Mouse (Mus musculus) kidney, adult 2 months (tissue): ENCODE results near the gene Tceal7. TPM values are rescaled to one million over a fixed set of nuclear protein-coding genes. Genes with fewer than 3 reads are reported as not detected.

Source experiments
- DNase-seq: peaks from one replicate; pipeline ENCODE4 v3.0.0; 2021
- H3K27ac ChIP-seq: fragments of 200-500 bp; 2 replicates; pipeline ENCODE4 v1.5.1; 2012; ENCODE audit warnings: low read depth, low read length, control low read depth, inconsistent platforms; ENCODE audit not compliant: insufficient read depth
- H3K27me3 ChIP-seq: fragments of 200-500 bp; replicated peaks from 2 replicates; pipeline ENCODE4 v1.6.1; 2012; ENCODE audit warnings: mild to moderate bottlenecking, moderate library complexity, low read length, inconsistent platforms; ENCODE audit not compliant: control insufficient read depth, insufficient read depth
- H3K36me3 ChIP-seq: fragments of 200-500 bp; 2 replicates; pipeline ENCODE4 v1.6.1; 2012; ENCODE audit warnings: mild to moderate bottlenecking, moderate library complexity, low read length, inconsistent platforms; ENCODE audit not compliant: control insufficient read depth, insufficient read depth
- H3K4me1 ChIP-seq: fragments of 200-500 bp; 2 replicates; pipeline ENCODE4 v1.6.1; 2011; ENCODE audit warnings: low read length; ENCODE audit not compliant: control insufficient read depth, insufficient read depth
- H3K4me3 ChIP-seq: fragments of 200-500 bp; 2 replicates; pipeline ENCODE4 v1.5.1; 2011; ENCODE audit warnings: mild to moderate bottlenecking, low read depth, low read length, control low read depth; ENCODE audit not compliant: insufficient read depth
- CTCF ChIP-seq: fragments of 200-500 bp; conservative IDR thresholded peaks from 2 replicates; pipeline ENCODE4 v1.5.1; 2011; ENCODE audit warnings: low read depth, mild to moderate bottlenecking, control low read depth, low read length, moderate library complexity, mixed read lengths; ENCODE audit not compliant: insufficient read depth, insufficient read length
- POLR2A ChIP-seq: fragments of 200-500 bp; IDR thresholded peaks from one replicate; pipeline ENCODE4 v1.6.1; 2011; ENCODE audit warnings: low read depth, low read length, control low read depth
- WGBS: fragments of 180-500 bp; shearing (Covaris S2); methylation state at CpG from one replicate; pipeline ENCODE4 v1.1.7; 2018; 5-methylcytosine and 5-hydroxymethylcytosine counted together
- polyA plus RNA-seq: library from polyadenylated mRNA; depleted of rRNA; stranded (reverse); fragments of >200 nt; gene quantifications from 2 replicates; pipeline ENCODE4 v1.2.3, GENCODE M21; 2012; rRNA removed

The Tceal7 gene
- polyA plus RNA-seq, 1 experiment, result not detected

DNA sequence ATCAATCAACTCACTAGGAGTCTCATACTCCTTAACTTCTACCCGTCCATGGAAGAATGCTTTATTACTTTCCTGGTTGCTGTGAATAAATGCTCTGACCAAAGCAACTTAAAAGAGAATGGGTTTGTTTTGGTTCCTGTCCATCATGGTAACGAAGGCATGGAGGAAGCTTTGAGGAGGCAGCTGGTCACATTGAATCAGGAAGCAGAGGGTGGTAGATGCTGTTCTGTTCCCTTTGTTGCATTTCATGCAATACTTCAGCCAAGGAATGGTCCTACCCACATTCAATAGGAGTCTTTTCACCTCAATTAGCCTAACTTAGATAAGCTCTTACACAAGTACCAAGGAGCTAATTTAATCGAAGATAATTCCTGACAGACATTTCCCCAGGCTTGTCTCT is 60.8 kb downstream of the Tceal7 start:
- no peaks in the 10 kb centered on the region for H3K36me3 ChIP-seq
- no peak for TF ChIP-seq POLR2A
- TF ChIP-seq CTCF, result no peak
- no peaks in the 10 kb centered on the region for H3K27me3 ChIP-seq
- no peak overlapping the region for H3K4me3 ChIP-seq
- no peak overlapping the region for H3K27ac ChIP-seq
- WGBS, result 53% methylated on average over 3 of the region's 3 CpGs
- no peaks in the 10 kb centered on the region for H3K4me1 ChIP-seq
- DNase-seq, result no peak

Other genes with a start within 250 kb of the Tceal7 start
- gene Arxes2, start 221.0 kb upstream of the Tceal7 start, polyA plus RNA-seq, result 5.1 and 6.3 TPM in 2 replicates
- 0.53 and 1.3 TPM in 2 replicates for gene Arxes1, start 181.4 kb upstream of the Tceal7 start, polyA plus RNA-seq
- 0.62 and 1.5 TPM in 2 replicates for gene Bex2, start 146.5 kb upstream of the Tceal7 start, polyA plus RNA-seq
- gene Nxf3, start 129.5 kb upstream of the Tceal7 start, polyA plus RNA-seq, result not detected in 2 replicates
- 6.5 and 13.6 TPM in 2 replicates for gene Bex4, start 75.8 kb upstream of the Tceal7 start, polyA plus RNA-seq
- gene Tceal8, start 42.4 kb upstream of the Tceal7 start, polyA plus RNA-seq, result 10.7 and 20.3 TPM in 2 replicates
- gene Tceal5, start 10.9 kb upstream of the Tceal7 start, polyA plus RNA-seq, result 0.20 and 0.39 TPM in 2 replicates
- gene Bex1, start 734 bp downstream of the Tceal7 start, polyA plus RNA-seq, result 4.4 and 6.3 TPM in 2 replicates
- gene Tceal9, start 30.3 kb downstream of the Tceal7 start, polyA plus RNA-seq, result 11.9 and 25.6 TPM in 2 replicates
- 41.5 and 51.1 TPM in 2 replicates for gene Bex3, start 55.5 kb downstream of the Tceal7 start, polyA plus RNA-seq